Mouse (Mus musculus) intestine, embryonic 15.5 days (tissue): ENCODE data around the gene Mitd1. TPM values are rescaled to one million over a fixed set of nuclear protein-coding genes. Genes with fewer than 3 reads are reported as not detected.

ENCODE experiments used
- ATAC-seq: fragments of 200-750 bp; cut with Nextera tagmentation; 2 replicates; pipeline ENCODE4 v1.8.0; 2017; ENCODE audit warnings: moderate TSS enrichment, moderate library complexity
- H3K27ac ChIP-seq: fragments of 300-500 bp; sonication (generic); 2 replicates; pipeline ENCODE4 v1.5.1; 2015; ENCODE audit warnings: mild to moderate bottlenecking, inconsistent platforms
- H3K27me3 ChIP-seq: fragments of 300-500 bp; sonication (generic); replicated peaks from 2 replicates; pipeline ENCODE4 v1.6.1; 2015; ENCODE audit warnings: inconsistent platforms
- H3K36me3 ChIP-seq: fragments of 300-500 bp; sonication (generic); 2 replicates; pipeline ENCODE4 v1.6.1; 2015; ENCODE audit warnings: inconsistent platforms
- H3K4me1 ChIP-seq: fragments of 300-500 bp; sonication (generic); replicated peaks from 2 replicates; pipeline ENCODE4 v1.6.1; 2015; ENCODE audit warnings: inconsistent platforms
- H3K4me2 ChIP-seq: fragments of 300-500 bp; sonication (generic); replicated peaks from 2 replicates; pipeline ENCODE4 v1.6.1; 2015; ENCODE audit warnings: mild to moderate bottlenecking, inconsistent platforms
- H3K4me3 ChIP-seq: fragments of 300-500 bp; sonication (generic); replicated peaks from 2 replicates; pipeline ENCODE4 v1.5.1; 2015; ENCODE audit warnings: inconsistent platforms
- H3K9ac ChIP-seq: fragments of 300-500 bp; sonication (generic); 2 replicates; pipeline ENCODE4 v1.6.1; 2015; ENCODE audit warnings: inconsistent platforms
- H3K9me3 ChIP-seq: fragments of 300-500 bp; sonication (generic); 2 replicates; pipeline ENCODE4 v1.6.1; 2016; ENCODE audit warnings: inconsistent platforms
- WGBS: fragments of 180-500 bp; shearing (Covaris S2); methylation state at CpG from one replicate; pipeline ENCODE4 v1.1.7; 2015; 5-methylcytosine and 5-hydroxymethylcytosine counted together
- polyA plus RNA-seq: library from polyadenylated mRNA; unstranded; fragments of >200 nt; fragmentation: Nextera tagmentation; extraction: Ambion mirVana; gene quantifications from 2 replicates; pipeline ENCODE4 v1.2.1, GENCODE M21; 2015

Mitd1 gene
- polyA plus RNA-seq, 1 experiment from 2014 or later: 29.8 TPM

- Histone ChIP-seq H3K4me2 (peak overlapping the region; percentile 83), H3K36me3 (no peaks in the 10 kb centered on the region), H3K9me3 (no peaks in the 10 kb centered on the region), H3K27me3 (no peaks in the 10 kb centered on the region), H3K4me3 (peak overlapping the region; percentile 68), H3K9ac (peak overlapping the region; percentile 67), H3K27ac (peak overlapping the region; percentile 89), H3K4me1 (no peaks in the 10 kb centered on the region)
- 10% methylated on average over 23 of the region's 23 CpGs for WGBS
- ATAC-seq: no peak
These were observed 24.6 kb downstream of the Mitd1 start for GRCm38 (mm10) chr1:37865401-37866215.

DNA sequence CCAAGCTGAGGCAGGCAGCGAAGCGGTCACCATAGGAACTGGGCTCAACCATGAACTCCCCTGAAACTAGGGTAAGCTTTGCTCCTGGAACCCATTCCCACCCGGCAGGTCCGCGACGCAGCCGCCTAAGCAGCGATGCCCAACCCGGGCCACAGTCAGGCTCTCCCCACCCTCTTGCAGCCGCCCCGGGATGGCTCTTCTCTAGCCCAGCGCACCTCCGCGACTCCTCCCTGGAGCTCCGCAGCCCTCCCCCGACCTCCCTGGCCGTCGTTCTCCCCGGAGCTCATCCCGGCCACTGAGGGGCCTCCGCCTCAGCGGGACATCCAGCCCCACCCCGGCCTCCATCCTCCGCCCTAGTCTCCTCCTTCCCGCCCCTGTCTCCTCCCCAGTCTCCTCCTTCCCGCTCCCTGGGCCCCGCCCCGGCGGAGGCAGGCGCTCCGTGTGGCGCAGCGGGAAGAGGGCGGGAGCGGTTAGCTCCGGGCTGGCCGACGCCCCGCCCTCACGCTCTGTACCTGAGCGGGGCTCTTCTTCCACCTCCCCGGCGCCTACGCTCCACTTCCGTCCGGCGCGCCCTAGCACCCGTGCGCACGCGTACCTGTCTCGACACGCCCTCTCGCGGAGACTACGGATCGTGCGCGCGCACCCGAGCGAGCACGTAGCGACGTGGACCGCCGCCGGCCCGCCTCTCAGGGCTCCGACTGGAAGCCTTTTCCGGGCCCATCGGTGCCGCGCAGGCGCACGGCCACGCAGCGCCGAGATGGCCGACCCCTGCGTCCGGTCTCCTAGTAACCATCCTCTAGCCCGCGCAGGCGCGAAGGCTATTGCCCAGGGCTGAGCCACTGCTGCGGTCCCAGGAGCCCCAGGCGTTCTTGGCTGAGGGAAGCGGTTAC, 25.5 kb downstream of the Mitd1 start:
- Histone ChIP-seq H3K27ac (peak overlapping the region; percentile 89), H3K4me1 (no peaks in the 10 kb centered on the region), H3K9me3 (no peaks in the 10 kb centered on the region), H3K9ac (peak overlapping the region; percentile 68), H3K4me3 (peak overlapping the region; percentile 68), H3K4me2 (peak overlapping the region; percentile 83), H3K27me3 (no peaks in the 10 kb centered on the region), H3K36me3 (no peaks in the 10 kb centered on the region)
- WGBS: under 1% methylated on average over 88 of the region's 90 CpGs
- peak; percentile 99 for ATAC-seq

GRCm38 (mm10) chr1:37850696-37851095, 39.5 kb downstream of the Mitd1 start:
- ATAC-seq: no peak
- 59% methylated on average over 2 of the region's 2 CpGs for WGBS
- Histone ChIP-seq H3K9me3 (no peaks in the 10 kb centered on the region), H3K27me3 (no peaks in the 10 kb centered on the region), H3K36me3 (no peaks in the 10 kb centered on the region), H3K9ac (no peak overlapping the region), H3K27ac (no peak overlapping the region), H3K4me1 (no peaks in the 10 kb centered on the region), H3K4me3 (no peak overlapping the region), H3K4me2 (no peak overlapping the region)

GRCm38 (mm10) chr1:37846878-37847277, 43.3 kb downstream of the Mitd1 start:
- no peaks in the 10 kb centered on the region for H3K9me3 ChIP-seq
- H3K27ac ChIP-seq: no peak overlapping the region
- H3K36me3 ChIP-seq: no peaks in the 10 kb centered on the region
- H3K4me2 ChIP-seq: no peak overlapping the region
- H3K27me3 ChIP-seq: no peaks in the 10 kb centered on the region
- WGBS: 69% methylated on average over 8 of the region's 8 CpGs
- no peak overlapping the region for H3K4me3 ChIP-seq
- H3K9ac ChIP-seq: no peak overlapping the region
- H3K4me1 ChIP-seq: no peaks in the 10 kb centered on the region
- peak; percentile 84 for ATAC-seq

- no peak overlapping the region for H3K4me3 ChIP-seq
- H3K9ac ChIP-seq: no peak overlapping the region
- H3K27me3 ChIP-seq: no peaks in the 10 kb centered on the region
- H3K36me3 ChIP-seq: no peaks in the 10 kb centered on the region
- H3K9me3 ChIP-seq: no peaks in the 10 kb centered on the region
- 59% methylated on average over 2 of the region's 2 CpGs for WGBS
- ATAC-seq: no peak
- H3K4me1 ChIP-seq: no peaks in the 10 kb centered on the region
- no peak overlapping the region for H3K27ac ChIP-seq
- H3K4me2 ChIP-seq: no peak overlapping the region
These were observed 58.5 kb downstream of the Mitd1 start for GRCm38 (mm10) chr1:37831681-37832080.

Other genes starting within 250 kb of the Mitd1 start
- 14.0 and 14.2 TPM in 2 replicates for gene 2010300C02Rik, start 170.3 kb downstream of the Mitd1 start, polyA plus RNA-seq
- 4.5 and 4.7 TPM in 2 replicates for gene Tsga10, start 24.0 kb downstream of the Mitd1 start, polyA plus RNA-seq
- gene Lipt1, start 18.7 kb downstream of the Mitd1 start, polyA plus RNA-seq: 9.0 and 11.4 TPM in 2 replicates
- gene Mrpl30, start 66 bp upstream of the Mitd1 start, polyA plus RNA-seq: 255 and 258 TPM in 2 replicates
- gene Lyg2, start 26.1 kb upstream of the Mitd1 start, polyA plus RNA-seq: not detected in 2 replicates
- gene Lyg1, start 67.3 kb upstream of the Mitd1 start, polyA plus RNA-seq: not detected in 2 replicates
- gene Txndc9, start 107.5 kb upstream of the Mitd1 start, polyA plus RNA-seq: 130 and 146 TPM in 2 replicates
- gene Eif5b, start 107.6 kb upstream of the Mitd1 start, polyA plus RNA-seq: 26.2 and 28.7 TPM in 2 replicates
- 19.0 and 23.6 TPM in 2 replicates for gene Rev1, start 239.4 kb upstream of the Mitd1 start, polyA plus RNA-seq